Comparison of ENCODE assay signal across 19 mouse cellular contexts in the genomic region with DNA sequence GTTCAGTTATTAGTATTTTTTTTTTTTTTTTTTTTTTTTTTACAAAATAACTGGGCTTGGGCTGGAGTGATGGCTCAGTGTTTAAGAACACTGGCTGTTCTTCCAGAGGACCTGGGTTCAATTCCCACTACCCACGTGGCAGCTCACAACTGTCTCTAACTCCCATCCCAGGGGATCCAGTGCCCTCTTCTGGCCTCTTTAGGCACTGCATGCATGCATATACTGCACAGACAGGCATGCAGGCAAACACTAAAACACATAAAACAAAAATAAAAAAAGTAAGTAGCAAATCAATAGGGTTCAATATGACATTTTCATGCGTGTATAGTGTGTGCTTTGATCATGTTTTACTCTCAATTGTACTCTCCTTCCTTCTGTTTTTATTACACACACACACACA. TPM values are rescaled to one million over a fixed set of nuclear protein-coding genes. Genes with fewer than 3 reads are reported as not detected.
DNase-seq lines count a peak whose midpoint lies in the region; ATAC-seq and TF ChIP-seq lines count a peak whose summit lies in the region.
"Had no signal": no experiment of that assay in that cellular context is flagged by ENCODE, and none has a peak within 500 bp of the region (broad histone marks: within the 10 kb centered on the region; RNA-seq: fewer than 3 reads in every experiment).

No protein-coding gene starts in this region.

- no peak for TF ChIP-seq POLR2A in brain, embryonic 14.5 days (IDR thresholded peaks at IDR 0.05; ENCODE audit: borderline replicate concordance, extremely low read depth, insufficient read depth, insufficient read length, poor library complexity, severe bottlenecking)

- H3K4me1 ChIP-seq in kidney, postnatal 0 days (replicated peaks; ENCODE audit: insufficient read depth, low read length), result 0 out of 2 replicates have a peak, but pooled peaks cover 6% of the 10 kb centered on the region
- H3K4me1 ChIP-seq in midbrain, postnatal 0 days (ENCODE audit: insufficient read depth, low read length), result no peaks in the 10 kb centered on the region; the same call in 1 of the 2 replicates
- no peaks in the 10 kb centered on the region for H3K4me1 ChIP-seq in midbrain, embryonic 11.5 days (ENCODE audit: control insufficient read depth, insufficient read depth, low read length)
- H3K4me1 ChIP-seq: forebrain, embryonic 13.5 days; neural tube, embryonic 12.5 days had no signal

- no peaks in the 10 kb centered on the region for H3K9me3 ChIP-seq in kidney, postnatal 0 days (replicated peaks; ENCODE audit: low read length)
- H3K9me3 ChIP-seq in midbrain, postnatal 0 days (ENCODE audit: low read length), result no peaks in the 10 kb centered on the region
- no peaks in the 10 kb centered on the region for H3K9me3 ChIP-seq in midbrain, embryonic 11.5 days (ENCODE audit: control insufficient read depth, low read length)
- H3K9me3 ChIP-seq: midbrain, embryonic 12.5 days had no signal

- H3K27me3 ChIP-seq in kidney, postnatal 0 days (ENCODE audit: insufficient read depth, low read length), result no peaks in the 10 kb centered on the region
- H3K27me3 ChIP-seq in midbrain, postnatal 0 days (ENCODE audit: insufficient read depth, low read length), result no peaks in the 10 kb centered on the region
- H3K27me3 ChIP-seq in midbrain, embryonic 11.5 days (ENCODE audit: control insufficient read depth, insufficient read depth, low read length), result no peaks in the 10 kb centered on the region
- H3K27me3 ChIP-seq: forebrain, embryonic 13.5 days; limb, embryonic 13.5 days; midbrain, embryonic 12.5 days; neural tube, embryonic 12.5 days had no signal

- H3K9ac ChIP-seq in kidney, postnatal 0 days (ENCODE audit: low read depth, low read length), result no peak overlapping the region
- H3K9ac ChIP-seq in midbrain, postnatal 0 days (replicated peaks; ENCODE audit: low read length, poor library complexity, severe bottlenecking), result no peak overlapping the region
- no peak overlapping the region for H3K9ac ChIP-seq in midbrain, embryonic 11.5 days (ENCODE audit: low read length)
- H3K9ac ChIP-seq: forebrain, embryonic 13.5 days; limb, embryonic 13.5 days; midbrain, embryonic 12.5 days; neural tube, embryonic 12.5 days had no signal

- ATAC-seq in CD4-positive, CD25-positive, alpha-beta regulatory T cell, adult 4 months, result no peak
- ATAC-seq in kidney, postnatal 0 days (replicated peaks; ENCODE audit: low FRiP score, low read depth), result no peak
- no peak for ATAC-seq in midbrain, postnatal 0 days (ENCODE audit: low FRiP score)
- no peak for ATAC-seq in midbrain, embryonic 11.5 days (ENCODE audit: low FRiP score)
- ATAC-seq: forebrain, embryonic 13.5 days had no signal

- H3K4me3 ChIP-seq in kidney, postnatal 0 days (replicated peaks; ENCODE audit: low read depth, low read length), result no peak overlapping the region
- no peak overlapping the region for H3K4me3 ChIP-seq in midbrain, postnatal 0 days (ENCODE audit: low read depth, low read length)
- H3K4me3 ChIP-seq in midbrain, embryonic 11.5 days (ENCODE audit: low read depth, low read length), result no peak overlapping the region
- H3K4me3 ChIP-seq: forebrain, embryonic 13.5 days; limb, embryonic 13.5 days; midbrain, embryonic 12.5 days; neural tube, embryonic 12.5 days had no signal

- H3K27ac ChIP-seq in kidney, postnatal 0 days, result no peak overlapping the region
- no peak overlapping the region for H3K27ac ChIP-seq in midbrain, postnatal 0 days (ENCODE audit: low read depth, low read length)
- H3K27ac ChIP-seq in midbrain, embryonic 11.5 days (ENCODE audit: low read depth, low read length), result no peak overlapping the region
- H3K27ac ChIP-seq: forebrain, embryonic 13.5 days; limb, embryonic 13.5 days; midbrain, embryonic 12.5 days; neural tube, embryonic 12.5 days had no signal

- DNase-seq in CD4-positive, CD25-positive, alpha-beta regulatory T cell, adult 2 months (ENCODE audit: low read depth, low spot score), result peak; percentile 9
- DNase-seq in kidney, postnatal 0 days (ENCODE audit: low spot score), result no peak
- no peak for DNase-seq in kidney, postnatal 36 days
- DNase-seq in midbrain, postnatal 0 days (ENCODE audit: low spot score), result no peak
- no peak for DNase-seq in midbrain, embryonic 11.5 days (ENCODE audit: low spot score, missing footprints)
- no peak for DNase-seq in brain, embryonic 14.5 days (ENCODE audit: low read depth)
- no peak for DNase-seq in adrenal gland, postnatal 10 days
- DNase-seq: adrenal gland, postnatal 36 days; cerebellum, adult 2 months; gastrocnemius, postnatal 14 days; kidney, adult 8-10 months; kidney, postnatal 25 days; lung, adult 2 months; thymus, adult 2 months had no signal

- no peaks in the 10 kb centered on the region for H3K36me3 ChIP-seq in kidney, postnatal 0 days (ENCODE audit: insufficient read depth, low read length)
- no peaks in the 10 kb centered on the region for H3K36me3 ChIP-seq in midbrain, postnatal 0 days (ENCODE audit: insufficient read depth, low read length)
- H3K36me3 ChIP-seq in midbrain, embryonic 11.5 days (ENCODE audit: control insufficient read depth, insufficient read depth, low read length), result no peaks in the 10 kb centered on the region
- H3K36me3 ChIP-seq: limb, embryonic 13.5 days; midbrain, embryonic 12.5 days; neural tube, embryonic 12.5 days had no signal

- H3K4me2 ChIP-seq in kidney, postnatal 0 days (ENCODE audit: low read length), result no peak overlapping the region
- no peak overlapping the region for H3K4me2 ChIP-seq in midbrain, postnatal 0 days (ENCODE audit: low read depth, low read length, poor library complexity, severe bottlenecking)
- no peak overlapping the region for H3K4me2 ChIP-seq in midbrain, embryonic 11.5 days
- H3K4me2 ChIP-seq: forebrain, embryonic 13.5 days; midbrain, embryonic 12.5 days; neural tube, embryonic 12.5 days had no signal

- 88% methylated on average over 2 of the region's 2 CpGs for WGBS in kidney, postnatal 0 days
- WGBS in midbrain, postnatal 0 days, result 90% methylated on average over 2 of the region's 2 CpGs
- 92% methylated on average over 2 of the region's 2 CpGs for WGBS in midbrain, embryonic 11.5 days

- peak; percentile 43; the same call in 1 of the 2 replicates for TF ChIP-seq CTCF in kidney, postnatal 0 days (IDR thresholded peaks at IDR 0.05; ENCODE audit: low read depth)
- TF ChIP-seq CTCF in midbrain, postnatal 0 days (IDR thresholded peaks at IDR 0.05), result peak; percentile 46
- peak; percentile 23; the same call in 1 of the 2 replicates for TF ChIP-seq CTCF in brain, embryonic 14.5 days (IDR thresholded peaks at IDR 0.05; ENCODE audit: borderline replicate concordance, extremely low read depth, insufficient read depth, insufficient read length)

RNA-seq across cellular contexts. Expression of gene Ubl3, which starts 26.6 kb away (rescaled TPM):
- 100 to 1,000 TPM in 1 of 2 experiments, 10 to 100 TPM in 1; 85.9 to 102 TPM for polyA plus RNA-seq in CD4-positive, CD25-positive, alpha-beta regulatory T cell, adult 4 months (2017; shearing (Covaris generic))
- 100 and 104 TPM in 2 replicates for polyA plus RNA-seq in kidney, postnatal 0 days (2015; fragmentation: Nextera tagmentation; extraction: Ambion mirVana)
- 126 and 128 TPM in 2 replicates for total RNA-seq in midbrain, postnatal 0 days (2014; rRNA removed)
- polyA plus RNA-seq in midbrain, postnatal 0 days (2015; fragmentation: Nextera tagmentation; extraction: Ambion mirVana), result 79.1 and 79.7 TPM in 2 replicates
- polyA plus RNA-seq in midbrain, embryonic 11.5 days (2014; fragmentation: Nextera tagmentation; extraction: Ambion mirVana), result 64.5 and 66.9 TPM in 2 replicates
- polyA plus RNA-seq in brain, embryonic 14.5 days (2012; rRNA removed), result 37.2 and 44.5 TPM in 2 replicates
- total RNA-seq in adrenal gland, postnatal 10 days (2021), result 100 to 1,000 TPM; 109 to 119 TPM
